Mouse (Mus musculus): ENCODE results near the gene Cfap221. TPM values are rescaled to one million over a fixed set of nuclear protein-coding genes. Genes with fewer than 3 reads are reported as not detected.

Cfap221 gene
- polyA plus RNA-seq, 1 experiment from 2014 or later = 0.05 TPM

DNA sequence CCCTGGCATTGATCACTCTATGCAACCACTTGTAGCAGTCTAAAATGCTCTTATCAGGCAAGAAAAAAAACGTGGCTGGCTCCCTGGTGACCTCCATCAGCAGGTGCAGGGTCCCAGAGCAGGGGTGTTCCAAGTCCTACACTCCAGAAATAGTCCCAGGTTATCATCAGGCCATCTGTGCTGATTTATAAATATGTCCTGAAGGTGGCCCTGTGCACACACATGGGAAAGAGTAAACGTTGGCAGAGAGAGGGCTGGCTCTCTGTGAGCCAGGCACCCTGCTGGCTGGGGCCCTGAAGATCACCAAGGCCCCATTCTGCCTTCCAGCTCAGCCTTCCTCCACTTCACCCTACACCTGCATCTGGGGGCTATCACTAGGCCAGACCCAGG lies 28.0 kb upstream of the Cfap221 start:
- no peak overlapping the region for H3K4me3 ChIP-seq (replicated peaks)
- H3K4me1 ChIP-seq (replicated peaks) = no peaks in the 10 kb centered on the region
- no peaks in the 10 kb centered on the region for H3K9me3 ChIP-seq (replicated peaks)
- H3K27me3 ChIP-seq = no peaks in the 10 kb centered on the region
- ATAC-seq (ENCODE audit: insufficient read depth) = peak; percentile 11; the same call in 1 of the 2 replicates
- H3K27ac ChIP-seq (replicated peaks) = no peak overlapping the region
- H3K36me3 ChIP-seq (replicated peaks) = no peaks in the 10 kb centered on the region
- no peak overlapping the region for H3K4me2 ChIP-seq
- no peak overlapping the region for H3K9ac ChIP-seq
- 12% methylated on average over 2 of the region's 2 CpGs for WGBS (ENCODE audit: insufficient replicate concordance)

- no peaks in the 10 kb centered on the region for H3K4me1 ChIP-seq (replicated peaks)
- peak; percentile 29; the same call in 1 of the 2 replicates for ATAC-seq (ENCODE audit: insufficient read depth)
- H3K4me2 ChIP-seq = no peak overlapping the region
- no peak overlapping the region for H3K4me3 ChIP-seq (replicated peaks)
- H3K27ac ChIP-seq (replicated peaks) = no peak overlapping the region
- H3K36me3 ChIP-seq (replicated peaks) = no peaks in the 10 kb centered on the region
- no peaks in the 10 kb centered on the region for H3K9me3 ChIP-seq (replicated peaks)
- no peaks in the 10 kb centered on the region for H3K27me3 ChIP-seq
- H3K9ac ChIP-seq = no peak overlapping the region
- 47% methylated on average over 10 of the region's 10 CpGs for WGBS (ENCODE audit: insufficient replicate concordance)
These were observed 27.5 kb upstream of the Cfap221 start for GRCm38 (mm10) chr1:120024331-120025049.

- H3K4me3 ChIP-seq (replicated peaks) = no peak overlapping the region
- no peaks in the 10 kb centered on the region for H3K9me3 ChIP-seq (replicated peaks)
- WGBS (ENCODE audit: insufficient replicate concordance) = 78% methylated on average over 17 of the region's 17 CpGs
- H3K27me3 ChIP-seq = no peaks in the 10 kb centered on the region
- H3K27ac ChIP-seq (replicated peaks) = no peak overlapping the region
- ATAC-seq (ENCODE audit: insufficient read depth) = no peak
- H3K9ac ChIP-seq = no peak overlapping the region
- H3K36me3 ChIP-seq (replicated peaks) = no peaks in the 10 kb centered on the region
- H3K4me2 ChIP-seq = no peak overlapping the region
- H3K4me1 ChIP-seq (replicated peaks) = no peaks in the 10 kb centered on the region
These were observed 24.9 kb upstream of the Cfap221 start for GRCm38 (mm10) chr1:120021951-120022350.

DNA sequence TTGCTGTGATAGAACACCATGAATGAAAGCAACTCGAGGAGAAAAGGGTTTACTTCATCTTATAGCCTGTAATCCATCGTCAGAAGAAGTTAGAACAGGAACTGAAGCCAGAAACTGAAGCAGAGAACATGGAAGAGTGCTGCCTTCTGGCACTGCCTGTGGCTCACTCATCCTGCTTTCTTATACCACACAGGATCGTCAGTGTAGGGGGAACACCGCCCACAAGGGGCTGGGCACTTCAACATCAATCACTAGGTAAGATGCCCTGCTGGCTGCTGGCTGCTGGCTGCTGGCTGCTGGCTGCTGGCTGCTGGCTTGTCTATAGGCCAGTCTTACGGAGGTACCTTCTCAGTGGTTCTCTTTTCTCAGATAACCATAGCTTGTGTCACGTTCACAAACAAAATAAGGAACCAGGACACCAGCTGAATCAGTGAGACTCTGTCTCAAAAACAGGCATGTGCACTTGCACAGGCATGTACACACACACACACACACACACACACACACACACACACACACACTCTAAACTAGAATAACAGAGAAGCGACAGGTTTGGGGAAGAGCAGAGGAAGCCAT lies 23.4 kb upstream of the Cfap221 start:
- WGBS (ENCODE audit: insufficient replicate concordance) = 27% methylated on average over 7 of the region's 7 CpGs
- Histone ChIP-seq H3K27ac (replicated peaks) (no peak overlapping the region), H3K4me1 (replicated peaks) (no peaks in the 10 kb centered on the region), H3K9me3 (replicated peaks) (no peaks in the 10 kb centered on the region), H3K36me3 (replicated peaks) (no peaks in the 10 kb centered on the region), H3K4me3 (replicated peaks) (no peak overlapping the region), H3K4me2 (no peak overlapping the region), H3K9ac (no peak overlapping the region), H3K27me3 (no peaks in the 10 kb centered on the region)
- no peak for ATAC-seq (ENCODE audit: insufficient read depth)

DNA sequence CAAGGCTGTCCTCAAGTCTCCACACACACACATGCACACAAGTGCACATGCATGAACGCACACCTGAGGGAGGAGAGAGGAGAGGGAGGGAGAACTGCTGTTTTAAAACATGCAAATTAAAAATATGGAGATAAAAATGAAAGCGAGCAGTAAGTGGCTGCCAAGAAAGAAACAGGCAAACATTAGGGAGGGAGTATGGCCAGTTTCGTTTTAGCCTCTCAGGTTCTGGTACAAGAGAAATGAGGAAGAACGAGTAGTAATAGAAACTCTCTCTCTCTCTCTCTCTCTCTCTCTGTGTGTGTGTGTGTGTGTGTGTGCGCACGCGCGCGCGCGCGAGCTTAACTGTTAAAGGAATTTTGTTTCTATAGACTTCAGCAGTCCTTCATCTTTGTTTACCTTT lies 22.4 kb upstream of the Cfap221 start:
- Histone ChIP-seq H3K9me3 (replicated peaks) (no peaks in the 10 kb centered on the region), H3K4me3 (replicated peaks) (no peak overlapping the region), H3K27me3 (no peaks in the 10 kb centered on the region), H3K4me2 (no peak overlapping the region), H3K27ac (replicated peaks) (no peak overlapping the region), H3K9ac (no peak overlapping the region), H3K36me3 (replicated peaks) (no peaks in the 10 kb centered on the region), H3K4me1 (replicated peaks) (no peaks in the 10 kb centered on the region)
- 74% methylated on average over 12 of the region's 12 CpGs for WGBS (ENCODE audit: insufficient replicate concordance)
- no peak for ATAC-seq (ENCODE audit: insufficient read depth)

- no peaks in the 10 kb centered on the region for H3K36me3 ChIP-seq (replicated peaks)
- H3K4me3 ChIP-seq (replicated peaks) = no peak overlapping the region
- no peaks in the 10 kb centered on the region for H3K9me3 ChIP-seq (replicated peaks)
- H3K4me2 ChIP-seq = no peak overlapping the region
- 37% methylated on average over 3 of the region's 3 CpGs for WGBS (ENCODE audit: insufficient replicate concordance)
- ATAC-seq (ENCODE audit: insufficient read depth) = no peak
- H3K4me1 ChIP-seq (replicated peaks) = no peaks in the 10 kb centered on the region
- H3K27me3 ChIP-seq = no peaks in the 10 kb centered on the region
- no peak overlapping the region for H3K9ac ChIP-seq
- H3K27ac ChIP-seq (replicated peaks) = no peak overlapping the region
These were observed 21.9 kb upstream of the Cfap221 start for GRCm38 (mm10) chr1:120018900-120019299.

DNA sequence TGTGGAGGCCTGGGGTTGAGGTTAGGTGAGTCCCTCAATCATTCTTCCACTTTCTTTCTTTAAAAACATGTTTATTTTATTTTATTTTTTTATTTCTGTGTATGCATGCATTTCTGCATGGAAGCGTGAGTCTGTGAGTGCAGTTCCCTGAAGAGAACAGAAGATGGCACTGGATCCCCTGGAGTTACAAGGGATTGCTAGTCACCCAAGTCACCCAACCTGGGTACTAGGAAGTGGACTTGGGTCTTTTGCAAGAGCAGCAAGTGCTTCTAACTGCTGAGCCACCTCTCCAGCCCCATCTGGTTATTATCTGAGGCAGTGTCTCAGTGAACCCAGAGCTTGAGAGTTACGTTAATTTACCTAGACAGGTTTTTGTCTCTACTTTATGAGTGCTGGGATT lies 19.2 kb upstream of the Cfap221 start:
- H3K9me3 ChIP-seq (replicated peaks) = no peaks in the 10 kb centered on the region
- H3K36me3 ChIP-seq (replicated peaks) = no peaks in the 10 kb centered on the region
- H3K9ac ChIP-seq = no peak overlapping the region
- no peak overlapping the region for H3K27ac ChIP-seq (replicated peaks)
- H3K27me3 ChIP-seq = no peaks in the 10 kb centered on the region
- 57% methylated on average over 2 of the region's 2 CpGs for WGBS (ENCODE audit: insufficient replicate concordance)
- no peak overlapping the region for H3K4me2 ChIP-seq
- no peak overlapping the region for H3K4me3 ChIP-seq (replicated peaks)
- ATAC-seq (ENCODE audit: insufficient read depth) = no peak
- H3K4me1 ChIP-seq (replicated peaks) = no peaks in the 10 kb centered on the region

DNA sequence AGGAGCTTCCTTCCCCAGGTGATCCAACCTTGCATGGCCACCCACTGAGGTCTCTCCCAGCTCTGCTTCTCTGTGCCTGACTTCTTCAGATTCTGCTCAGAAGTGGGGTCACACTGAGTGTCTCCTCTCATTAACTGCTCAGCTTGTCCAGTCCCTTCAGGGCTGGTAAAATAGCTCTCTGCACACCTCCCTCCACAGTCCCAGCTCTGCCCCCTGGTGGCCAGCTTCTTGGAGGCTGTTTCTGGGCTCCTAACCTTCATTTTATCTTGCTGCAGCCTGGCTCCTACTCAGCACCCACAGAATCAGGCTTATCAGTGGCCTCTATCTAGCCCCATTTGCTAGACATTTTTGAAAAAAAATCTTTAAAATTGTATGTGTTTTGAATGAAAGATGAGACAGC lies 16.1 kb upstream of the Cfap221 start:
- no peak overlapping the region for H3K27ac ChIP-seq (replicated peaks)
- H3K4me1 ChIP-seq (replicated peaks) = no peaks in the 10 kb centered on the region
- H3K4me3 ChIP-seq (replicated peaks) = no peak overlapping the region
- H3K9me3 ChIP-seq (replicated peaks) = no peaks in the 10 kb centered on the region
- no peaks in the 10 kb centered on the region for H3K36me3 ChIP-seq (replicated peaks)
- ATAC-seq (ENCODE audit: insufficient read depth) = no peak
- peaks cover 9% of the 10 kb centered on the region for H3K27me3 ChIP-seq
- H3K9ac ChIP-seq = no peak overlapping the region
- no peak overlapping the region for H3K4me2 ChIP-seq

GRCm38 (mm10) chr1:120012638-120013037 lies 15.6 kb upstream of the Cfap221 start:
- H3K36me3 ChIP-seq (replicated peaks) = no peaks in the 10 kb centered on the region
- no peaks in the 10 kb centered on the region for H3K4me1 ChIP-seq (replicated peaks)
- no peak overlapping the region for H3K4me3 ChIP-seq (replicated peaks)
- H3K9me3 ChIP-seq (replicated peaks) = no peaks in the 10 kb centered on the region
- no peak for ATAC-seq (ENCODE audit: insufficient read depth)
- H3K27ac ChIP-seq (replicated peaks) = no peak overlapping the region
- H3K4me2 ChIP-seq = no peak overlapping the region
- no peak overlapping the region for H3K9ac ChIP-seq
- peaks cover 14% of the 10 kb centered on the region for H3K27me3 ChIP-seq
- 72% methylated on average over 12 of the region's 12 CpGs for WGBS (ENCODE audit: insufficient replicate concordance)

- 28% methylated on average over 11 of the region's 11 CpGs for WGBS (ENCODE audit: insufficient replicate concordance)
- H3K27ac ChIP-seq (replicated peaks) = no peak overlapping the region
- H3K36me3 ChIP-seq (replicated peaks) = no peaks in the 10 kb centered on the region
- ATAC-seq (ENCODE audit: insufficient read depth) = no peak
- H3K4me2 ChIP-seq = no peak overlapping the region
- H3K9ac ChIP-seq = no peak overlapping the region
- no peaks in the 10 kb centered on the region for H3K9me3 ChIP-seq (replicated peaks)
- peaks cover 41% of the 10 kb centered on the region for H3K27me3 ChIP-seq
- H3K4me1 ChIP-seq (replicated peaks) = no peaks in the 10 kb centered on the region
- H3K4me3 ChIP-seq (replicated peaks) = no peak overlapping the region
These were observed 11.0 kb upstream of the Cfap221 start for GRCm38 (mm10) chr1:120007851-120008588.

GRCm38 (mm10) chr1:120006844-120007790 lies 10.1 kb upstream of the Cfap221 start, which contains the start of gene Sctr:
Sctr (plus strand) TSS chr1:120006894.
- Histone ChIP-seq H3K9ac (no peak within 1 kb of the TSS), H3K27me3 (peaks cover 41% of the 10 kb centered on the region), H3K36me3 (replicated peaks) (no peaks in the 10 kb centered on the region), H3K27ac (replicated peaks) (no peak within 1 kb of the TSS), H3K4me2 (peak within 1 kb of the TSS; percentile 50), H3K9me3 (replicated peaks) (no peaks in the 10 kb centered on the region), H3K4me3 (replicated peaks) (peak within 1 kb of the TSS; percentile 2; the same call in 1 of the 2 replicates), H3K4me1 (replicated peaks) (no peaks in the 10 kb centered on the region)
- WGBS (ENCODE audit: insufficient replicate concordance) = 2% methylated on average over 39 of the region's 39 CpGs
- no peak for ATAC-seq (ENCODE audit: insufficient read depth)

Measured in liver, embryonic 15.5 days (tissue).